Mouse (Mus musculus): ENCODE measurements around the gene Plekha3.
A peak's percentile ranks its signal among the peaks of the same experiment; 100 is the strongest.

Gene Plekha3

DNA sequence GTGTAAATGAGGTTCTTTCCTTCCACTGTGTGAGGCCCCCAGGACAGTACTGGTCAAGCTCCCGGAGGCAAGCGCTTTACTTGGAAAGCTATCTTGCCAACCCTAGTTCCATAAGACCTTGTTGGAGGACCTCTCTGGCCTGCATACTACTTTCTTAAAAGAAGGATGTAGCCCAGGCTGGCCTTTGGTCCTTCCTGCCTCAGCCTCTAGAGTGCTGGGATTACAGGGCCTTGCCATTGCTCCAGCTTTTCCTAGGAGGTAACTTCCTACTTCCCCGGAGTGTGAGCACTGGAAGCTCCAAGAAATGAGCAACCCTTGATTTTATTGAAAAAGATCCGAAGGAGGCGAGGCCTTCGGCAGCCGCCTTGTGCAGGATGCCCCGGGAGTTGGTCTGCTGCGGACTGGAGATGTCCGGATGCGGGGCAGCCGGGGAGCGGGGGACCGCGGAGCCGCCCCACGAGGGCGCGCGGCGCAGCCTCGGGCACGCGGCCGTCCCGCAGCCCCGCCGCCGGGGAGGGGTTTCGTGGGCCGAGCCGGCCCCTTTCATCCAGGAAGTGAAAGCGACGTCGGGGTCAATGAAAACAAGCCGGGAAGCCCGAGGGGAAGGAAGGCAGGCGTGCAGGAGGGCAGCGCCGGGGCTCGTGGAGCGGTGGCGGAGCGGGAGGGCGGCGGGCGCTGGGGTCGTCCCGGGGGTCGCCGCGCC lies at the start of gene Plekha3:
TSS of gene Plekha3 (plus strand) at position 557 of the 703 bp plus-strand sequence.
- peak; percentile 55 to 64 for DNase-seq (ENCODE audit: low spot score in 2 of 2)

DNA sequence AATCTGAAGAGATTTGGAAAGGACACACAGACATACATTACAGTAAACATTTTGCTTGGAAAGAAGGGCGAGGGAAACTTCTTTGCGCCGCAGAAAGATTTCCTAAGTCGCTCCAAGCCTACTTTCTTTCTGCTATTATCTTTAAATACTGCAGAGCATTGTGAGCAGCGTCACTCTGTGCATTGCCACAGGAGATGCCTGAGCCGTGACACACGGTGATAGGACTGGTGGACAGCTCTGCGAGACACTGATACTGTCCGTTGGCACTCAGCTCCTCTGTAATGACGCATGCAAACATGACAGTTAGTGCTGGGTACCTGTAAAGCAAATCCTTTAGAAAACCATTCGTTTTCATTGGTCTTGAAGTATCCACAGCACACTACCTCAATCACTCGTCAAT lies 44.8 kb upstream of the Plekha3 start:
- DNase-seq (ENCODE audit: low spot score in 2 of 2), result no peak

DNA sequence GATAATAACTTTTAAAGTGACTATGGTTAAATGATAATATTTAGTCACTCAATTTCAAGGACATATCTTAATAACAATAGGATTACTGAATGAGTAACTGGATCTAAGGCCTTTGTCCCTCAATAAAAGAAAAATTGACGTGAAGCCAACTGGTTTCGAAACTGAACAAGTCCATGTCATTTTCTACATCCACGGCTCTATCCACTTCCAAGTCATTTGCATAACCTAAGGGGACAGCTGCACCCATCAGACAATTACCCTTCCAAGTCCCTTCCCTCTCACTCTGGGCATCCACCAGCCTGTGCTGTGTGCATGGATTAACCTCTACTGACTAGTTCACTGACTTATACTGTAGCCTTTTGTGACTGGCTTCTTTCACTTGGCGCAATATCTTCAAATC lies 43.5 kb upstream of the Plekha3 start:
- no peak for DNase-seq (ENCODE audit: low spot score in 2 of 2)

DNA sequence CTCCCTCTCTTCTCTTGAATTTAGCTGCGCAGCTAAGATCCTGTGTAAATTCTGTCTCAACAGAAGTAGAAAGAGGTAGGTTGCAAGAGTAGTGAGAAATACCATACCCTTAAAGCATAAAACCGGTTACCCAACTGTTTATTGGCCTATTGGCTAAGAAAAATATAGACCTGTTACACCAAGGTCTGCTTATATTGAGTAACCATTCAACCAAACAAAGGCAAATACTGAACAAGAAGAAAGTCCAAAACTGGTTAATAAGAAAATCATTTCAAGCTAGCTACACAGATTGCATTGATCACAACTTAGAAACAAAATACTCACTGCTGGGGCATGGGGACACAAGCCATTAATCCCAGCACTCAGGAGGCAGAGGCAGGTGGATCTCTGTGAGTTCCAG lies 35.4 kb upstream of the Plekha3 start:
- no peak for DNase-seq (ENCODE audit: low spot score in 2 of 2)

DNA sequence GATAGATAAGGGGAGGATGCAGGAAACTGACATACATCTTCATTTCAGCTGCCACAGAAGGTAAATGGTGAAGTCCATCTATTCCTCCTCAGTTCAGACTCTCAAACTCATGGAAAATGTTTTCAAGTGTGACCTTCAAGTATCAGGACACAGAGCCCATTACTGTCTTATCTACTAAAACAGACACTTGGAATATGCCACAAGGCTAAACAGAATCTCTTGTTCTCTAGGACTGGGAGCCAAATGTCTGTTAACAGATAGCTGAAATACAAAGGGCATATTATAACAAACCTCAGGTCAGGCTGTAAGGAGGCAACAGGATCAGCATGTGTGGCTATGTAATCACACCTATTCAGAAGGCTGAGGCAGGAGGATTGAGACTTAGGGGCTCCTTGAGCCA lies 31.3 kb upstream of the Plekha3 start:
- no peak for DNase-seq (ENCODE audit: low spot score in 2 of 2)

DNA sequence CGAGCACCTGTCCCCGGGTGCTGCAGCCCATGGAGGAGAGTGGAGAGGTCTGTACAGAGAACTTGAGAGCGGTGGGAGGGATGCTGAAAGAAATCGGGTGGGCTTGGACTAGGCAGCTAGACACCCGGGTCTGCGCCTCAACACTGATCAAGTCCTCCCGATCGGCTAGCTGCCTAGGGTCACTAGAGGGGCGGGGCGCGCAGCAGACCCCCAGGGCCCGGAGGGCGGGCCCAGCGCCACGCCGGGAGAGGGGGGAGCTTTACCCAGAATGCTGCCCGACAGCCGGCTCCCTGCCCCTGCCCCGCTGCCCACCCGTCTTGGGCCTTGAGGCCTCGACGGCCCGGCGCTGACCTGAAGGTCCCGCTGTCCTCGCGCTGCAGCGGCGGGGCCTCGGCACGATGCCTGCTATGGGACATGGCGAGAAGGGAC lies 27.6 kb upstream of the Plekha3 start:
- DNase-seq (ENCODE audit: low spot score in 2 of 2), result peak in 1 of 2 experiments; percentile 15

DNA sequence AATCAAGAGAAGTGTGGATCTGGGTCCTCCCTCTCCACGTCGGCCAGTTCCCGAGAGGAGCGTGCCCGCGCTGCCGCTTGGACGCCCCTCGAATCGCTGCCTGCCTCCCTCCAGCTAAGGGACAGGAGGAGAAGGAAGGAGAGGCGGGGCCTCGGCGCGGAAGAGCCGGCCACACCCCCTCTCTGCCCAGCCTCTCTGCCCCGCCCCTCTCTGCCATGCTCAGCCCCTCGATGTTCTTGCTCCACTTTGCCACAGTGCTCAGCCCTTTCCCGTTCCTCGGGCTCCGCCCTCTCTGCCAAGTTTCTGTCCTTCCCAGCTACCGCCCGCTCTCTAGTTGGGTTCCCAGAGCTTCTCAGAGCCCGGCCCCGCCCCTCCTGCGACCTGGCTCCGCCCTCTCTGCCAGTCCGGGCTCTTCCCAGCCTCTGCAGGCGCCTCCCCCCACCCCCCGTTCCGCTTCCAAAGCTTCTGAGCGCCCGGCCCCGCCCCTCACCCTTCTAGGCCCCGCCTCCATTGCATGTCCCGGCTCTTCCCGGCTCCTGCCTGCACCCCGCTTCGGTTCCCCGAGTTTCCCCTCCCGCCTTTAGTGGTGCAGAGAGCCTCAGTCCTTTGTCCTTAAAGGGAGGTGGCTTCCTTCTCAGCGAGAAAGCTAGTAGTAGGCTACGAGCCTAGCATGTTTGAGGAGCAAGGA lies 27.1 kb upstream of the Plekha3 start, which contains the start of the genes Prkra and Pjvk:
TSS of gene Prkra (minus strand) at position 133 of the 688 bp plus-strand sequence.
TSS of gene Pjvk (plus strand) at position 594 of the 688 bp plus-strand sequence.
- peak; percentile 85 to 92 for DNase-seq (ENCODE audit: low spot score in 2 of 2)

DNA sequence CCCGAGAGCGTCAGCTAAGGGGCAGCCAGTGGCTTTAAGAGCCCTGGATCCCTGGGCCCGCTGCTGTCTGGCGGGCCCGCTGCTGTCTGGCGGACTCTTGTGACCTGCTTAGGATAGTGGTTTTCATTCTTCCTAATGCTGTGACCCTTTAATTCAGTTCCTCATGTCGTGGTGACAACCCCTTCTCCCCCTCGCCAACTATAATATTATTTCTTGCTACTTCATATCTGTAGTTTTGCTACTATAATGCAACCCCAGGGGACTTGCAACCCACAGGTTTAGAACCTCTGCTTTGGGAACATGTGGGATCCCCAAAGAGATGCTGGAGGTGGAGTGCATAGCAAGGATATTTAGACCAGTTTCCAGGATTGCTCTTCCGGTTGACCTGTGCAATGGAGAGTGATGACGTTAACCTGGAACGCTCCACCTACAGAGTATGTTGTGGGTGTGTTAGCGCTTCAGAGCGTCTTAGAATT lies 26.4 kb upstream of the Plekha3 start:
- no peak for DNase-seq (ENCODE audit: low spot score in 2 of 2)

DNA sequence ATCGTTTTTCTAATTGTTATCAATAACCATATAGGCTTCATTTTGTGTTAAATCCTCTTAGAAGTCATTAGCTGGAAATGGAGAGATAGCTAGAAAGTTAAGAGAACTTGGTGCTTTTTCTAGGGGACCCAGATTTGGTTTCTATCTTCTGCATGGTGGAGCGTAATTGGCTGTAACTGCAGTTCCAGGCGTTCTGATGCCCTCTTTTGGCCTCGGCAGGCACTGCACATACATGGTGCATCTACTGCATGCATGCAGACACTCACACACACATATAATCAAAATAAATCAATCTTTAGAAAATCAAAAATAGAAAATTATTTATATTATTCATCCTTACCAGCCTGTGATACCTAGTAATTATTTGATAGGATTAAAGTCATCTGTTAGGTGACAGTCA lies 22.0 kb upstream of the Plekha3 start:
- no peak for DNase-seq (ENCODE audit: low spot score in 2 of 2)

DNA sequence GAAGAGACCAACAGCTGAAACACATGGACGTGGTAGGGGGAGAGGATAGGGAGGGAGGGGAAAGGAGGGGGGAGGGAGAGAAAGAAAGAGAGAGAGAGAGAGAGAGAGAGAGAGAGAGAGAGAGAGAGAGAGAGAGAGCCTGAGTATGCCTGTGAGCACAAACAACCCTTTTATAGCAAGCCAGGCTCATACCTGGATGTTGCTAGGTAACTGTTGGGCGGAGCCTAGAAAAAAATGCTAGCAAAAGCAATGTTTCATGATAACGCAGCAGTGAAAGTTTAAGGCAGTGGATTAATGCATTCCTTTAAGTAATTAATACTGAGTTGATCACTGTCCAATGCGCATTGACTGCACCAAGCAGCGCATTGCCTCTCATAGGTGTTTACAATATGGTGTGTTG lies 20.4 kb upstream of the Plekha3 start:
- DNase-seq (ENCODE audit: low spot score in 2 of 2), result no peak

DNA sequence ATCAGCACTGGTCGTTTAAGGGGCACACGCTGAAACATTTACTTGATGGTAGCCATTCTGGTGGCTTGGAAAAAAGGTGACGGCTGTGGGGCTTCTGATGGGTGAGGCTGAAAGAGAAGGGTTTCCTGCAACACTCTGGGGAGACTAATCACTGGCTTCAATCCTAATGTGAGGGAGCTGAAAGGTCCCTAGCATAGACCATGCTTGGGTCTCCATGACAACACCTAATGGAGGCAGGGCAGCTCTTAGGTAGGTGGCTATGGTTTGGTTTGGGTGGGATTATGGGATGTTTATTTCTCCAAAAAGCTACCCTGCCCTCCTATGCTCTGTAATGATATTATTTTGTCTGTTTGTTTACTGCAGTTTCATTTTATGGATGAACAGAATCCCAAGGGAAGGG lies 19.6 kb upstream of the Plekha3 start:
- no peak for DNase-seq (ENCODE audit: low spot score in 2 of 2)

DNA sequence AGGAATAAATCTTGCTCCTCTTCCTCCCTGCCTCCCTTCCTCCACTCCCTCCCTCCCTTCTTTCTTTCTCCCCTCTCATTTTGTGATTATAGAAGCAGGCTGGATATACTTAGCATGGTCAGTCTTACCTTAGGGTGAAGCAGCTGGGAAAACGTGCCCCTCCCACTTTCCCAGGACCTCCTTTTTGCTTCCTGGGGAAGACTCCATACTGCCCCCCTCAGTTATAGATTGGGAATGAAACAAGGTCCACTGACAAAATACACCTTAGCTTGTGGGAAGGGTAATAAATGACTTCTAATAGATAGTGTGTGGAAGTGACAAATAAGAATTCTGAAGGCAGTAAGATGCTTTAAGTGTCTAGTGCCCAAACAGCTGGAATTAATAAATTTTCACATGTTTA lies 19.1 kb upstream of the Plekha3 start:
- no peak for DNase-seq (ENCODE audit: low spot score in 2 of 2)

DNA sequence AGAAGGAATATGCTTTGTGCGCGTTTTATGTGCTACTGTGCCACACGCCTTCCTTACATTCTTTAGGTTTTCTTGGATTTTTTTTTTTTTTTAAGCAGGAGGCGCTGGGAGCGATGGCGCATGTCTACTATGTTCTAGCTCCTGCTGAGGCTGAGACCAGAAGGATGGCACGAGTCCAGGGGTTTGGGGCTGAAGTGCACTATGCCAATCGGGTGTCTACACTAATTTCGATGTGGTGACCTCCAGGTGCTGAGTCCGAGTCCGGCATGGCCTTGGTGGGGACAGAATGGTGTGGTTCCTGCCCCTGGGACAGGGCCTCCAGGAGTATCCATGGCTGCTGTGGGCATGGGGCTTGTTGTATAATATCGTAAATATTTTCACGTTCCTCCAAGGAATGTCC lies 16.5 kb upstream of the Plekha3 start:
- no peak for DNase-seq (ENCODE audit: low spot score in 2 of 2)

DNA sequence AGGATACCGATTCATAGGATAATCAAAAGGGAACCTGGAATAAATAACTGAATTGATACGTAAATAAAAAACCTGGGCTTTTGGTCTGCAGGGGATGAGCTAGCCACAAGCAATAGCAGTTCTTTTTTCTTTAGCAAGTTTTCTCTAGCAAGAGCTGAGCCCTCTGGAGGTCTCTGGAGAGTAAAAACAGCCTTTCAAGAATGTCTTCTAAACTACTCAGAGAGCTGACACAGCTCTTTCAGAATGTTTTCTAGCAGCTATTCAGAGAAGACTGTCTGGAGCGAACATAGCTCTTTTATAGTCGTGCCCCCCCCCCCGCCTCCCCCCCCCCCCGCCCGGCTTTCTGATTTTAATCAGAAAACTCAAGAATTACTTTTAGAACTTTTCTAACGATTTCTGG lies 15.7 kb upstream of the Plekha3 start:
- DNase-seq (ENCODE audit: low spot score in 2 of 2), result no peak

DNA sequence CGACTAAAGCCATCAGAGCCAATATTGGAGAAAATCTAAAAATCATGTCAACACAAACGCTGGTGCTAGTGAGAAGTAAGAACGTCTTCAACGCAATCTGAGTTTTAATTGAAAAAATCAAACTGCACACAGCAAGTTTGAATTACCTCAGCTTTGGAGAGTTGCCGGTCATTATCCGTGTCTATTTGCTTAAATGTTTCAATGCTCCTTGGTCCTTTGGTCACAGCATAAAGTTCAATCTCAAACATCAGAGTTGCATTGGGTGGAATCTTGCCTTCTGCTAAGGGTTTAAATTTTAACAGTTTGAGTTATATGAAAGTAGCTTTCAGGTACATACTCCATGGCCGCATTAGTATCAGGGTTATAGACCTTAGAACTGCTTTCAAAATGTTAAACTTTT lies 9.6 kb upstream of the Plekha3 start:
- no peak for DNase-seq (ENCODE audit: low spot score in 2 of 2)

DNA sequence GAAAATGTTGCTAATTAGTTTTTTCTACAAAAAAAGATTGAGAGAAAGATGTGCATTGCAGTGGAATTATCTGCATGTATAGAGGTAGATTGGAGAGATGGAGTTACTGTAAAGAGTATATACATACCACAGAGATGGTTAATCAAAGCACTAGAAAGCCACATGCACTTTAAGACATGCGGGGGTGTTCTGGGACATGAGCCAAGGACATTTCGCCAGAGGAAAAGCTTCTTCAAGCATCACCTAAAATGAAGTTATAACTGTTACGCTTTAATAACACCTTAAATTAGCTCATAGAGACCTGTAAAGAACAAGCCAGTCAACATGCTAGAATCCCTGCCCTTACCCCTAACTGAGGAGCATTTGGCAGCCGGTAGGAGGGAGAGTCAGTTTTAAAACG lies 7.9 kb upstream of the Plekha3 start:
- DNase-seq (ENCODE audit: low spot score in 2 of 2), result no peak

DNA sequence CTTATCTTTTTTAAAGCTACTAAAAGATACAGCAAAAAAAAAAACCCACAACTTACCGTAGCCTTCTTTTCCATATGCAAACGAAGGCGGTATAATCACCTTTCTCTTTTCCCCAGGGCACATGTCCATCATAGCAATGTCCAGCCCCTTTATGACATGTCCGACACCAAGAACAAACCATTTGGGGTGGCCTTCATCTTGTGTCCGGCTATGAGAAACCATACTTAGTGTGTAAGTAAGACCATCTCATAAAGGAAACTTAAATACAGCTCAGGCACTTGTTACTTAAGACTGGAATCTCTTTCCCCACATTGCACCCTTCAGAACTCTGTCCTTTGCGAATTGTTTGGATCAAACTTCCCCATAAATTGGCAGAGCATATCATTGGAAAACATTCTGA lies 3.4 kb upstream of the Plekha3 start:
- DNase-seq (ENCODE audit: low spot score in 2 of 2), result no peak

DNA sequence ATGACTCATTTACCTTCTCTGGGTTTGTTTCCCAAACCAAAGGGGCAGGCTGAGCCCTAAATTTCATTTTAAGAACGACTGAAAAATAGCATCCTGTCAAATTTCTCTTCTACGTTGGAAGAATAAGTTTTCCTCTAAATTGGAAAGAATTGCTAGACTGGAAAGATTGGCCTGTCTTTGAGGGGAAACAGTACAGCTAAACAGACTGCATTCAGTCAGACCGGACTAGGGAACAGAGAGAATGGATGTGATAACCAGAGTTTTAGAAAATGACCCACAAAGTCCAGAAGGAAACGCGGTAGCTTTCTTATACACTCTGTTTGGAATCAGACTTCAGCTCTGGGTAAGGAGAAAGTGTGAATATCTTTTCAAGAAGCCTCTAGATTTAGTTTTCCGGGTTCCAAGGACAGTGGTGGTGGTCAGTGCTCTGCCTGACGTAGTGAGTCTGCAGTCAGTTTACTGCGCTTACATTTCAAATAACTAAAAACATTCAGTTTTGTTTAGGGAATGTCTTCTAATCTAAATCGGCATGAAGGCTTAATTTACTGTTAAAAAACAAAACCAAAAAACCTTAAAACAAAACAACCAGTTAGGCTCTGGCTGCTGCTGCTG lies 2.8 kb upstream of the Plekha3 start:
- no peak for DNase-seq (ENCODE audit: low spot score in 2 of 2)

DNA sequence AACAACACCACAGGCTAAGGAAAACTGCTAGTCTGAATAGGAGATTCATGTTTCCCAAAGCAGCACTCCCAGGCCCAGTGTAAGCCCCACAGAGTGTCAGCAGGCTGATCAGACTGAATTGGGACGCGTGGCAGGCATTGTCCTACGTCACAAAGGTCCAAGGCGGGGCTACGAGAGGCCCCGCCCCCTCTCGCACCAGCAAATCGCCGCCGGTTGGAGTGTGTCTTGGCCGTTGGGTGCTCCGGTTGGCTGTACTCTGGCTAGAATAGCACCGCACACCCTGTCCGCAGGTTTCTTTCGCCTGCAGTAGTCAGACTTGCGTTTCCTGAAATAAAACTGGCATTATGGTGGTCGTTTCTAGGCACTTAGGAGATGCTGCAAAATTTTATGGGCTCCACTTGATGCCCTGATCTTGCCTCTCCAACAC lies 2.1 kb upstream of the Plekha3 start, which contains the start of gene Fkbp7:
TSS of gene Fkbp7 (minus strand) at position 151 of the 427 bp plus-strand sequence.
- peak; percentile 73 to 89 for DNase-seq (ENCODE audit: low spot score in 2 of 2)

DNA sequence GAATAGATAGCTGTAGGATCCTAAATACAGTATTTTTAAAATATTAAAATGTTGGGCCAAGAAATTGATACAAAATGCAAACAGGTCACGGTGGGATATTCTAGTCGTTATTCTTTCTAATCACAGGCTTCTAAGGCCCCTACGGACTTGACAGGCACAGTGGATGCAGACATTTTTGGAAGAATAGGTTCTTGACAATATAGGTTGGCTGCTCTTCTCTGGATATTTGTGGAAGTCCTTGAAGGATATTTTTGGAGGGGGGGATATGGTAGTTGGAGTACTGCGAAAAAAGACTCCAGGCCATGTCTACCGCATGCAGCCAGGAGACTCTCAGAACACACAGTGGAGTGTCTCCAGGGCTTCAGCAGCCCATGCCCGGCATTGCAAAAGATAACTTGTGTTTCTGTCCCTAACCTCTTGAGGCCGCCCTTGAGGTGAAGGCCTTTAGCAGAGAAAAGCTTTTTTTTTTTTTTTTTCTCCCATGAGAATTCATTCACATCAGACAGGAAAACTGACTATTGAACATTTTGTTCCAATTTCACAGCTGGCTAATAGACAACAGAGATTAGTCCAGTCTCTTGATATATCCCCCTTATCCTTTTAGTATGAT lies 1.5 kb upstream of the Plekha3 start:
- DNase-seq (ENCODE audit: low spot score in 2 of 2), result peak; percentile 50 to 60

DNA sequence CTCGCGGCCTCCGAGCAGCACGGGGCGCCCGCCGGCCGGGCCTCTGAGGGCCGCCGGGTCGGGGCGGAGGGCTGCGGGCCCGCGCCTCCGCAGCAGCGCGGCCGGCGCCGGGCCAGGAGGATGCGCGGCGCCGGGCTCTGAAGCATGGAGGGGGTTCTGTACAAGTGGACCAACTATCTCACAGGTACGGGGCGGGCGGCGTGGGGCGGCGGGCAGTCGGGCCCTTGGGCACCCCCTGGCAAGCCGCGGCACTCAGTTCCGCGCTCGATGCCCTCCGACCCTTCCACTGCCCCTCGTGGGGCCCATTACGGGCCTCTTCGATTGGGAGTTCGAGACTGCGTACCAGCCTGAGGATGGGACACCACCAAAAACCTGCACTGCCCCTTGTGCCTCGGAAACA lies 370 bp downstream of the Plekha3 start:
- DNase-seq (ENCODE audit: low spot score in 2 of 2), result peak; percentile 16 to 20

DNA sequence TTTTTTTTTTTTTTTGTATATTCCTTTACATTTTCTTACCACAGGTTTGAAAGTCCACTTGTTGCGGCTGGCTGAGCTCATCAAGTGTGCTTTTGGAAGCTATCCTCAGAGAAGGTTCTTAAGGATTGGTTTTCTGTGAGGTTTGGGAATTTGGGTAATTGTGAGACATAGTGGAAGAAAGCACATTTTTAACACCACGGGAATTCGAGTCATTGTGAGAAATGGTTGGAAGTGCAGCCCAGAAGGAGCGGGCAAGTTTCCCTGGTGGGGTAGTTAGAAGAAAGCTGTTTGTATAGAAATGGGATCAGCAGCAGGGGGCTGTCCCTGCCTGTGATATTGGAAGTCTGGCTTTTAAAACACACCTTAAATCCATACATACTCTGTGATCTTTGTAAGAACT lies 868 bp downstream of the Plekha3 start:
- no peak for DNase-seq (ENCODE audit: low spot score in 2 of 2)

All from thymus, postnatal 10 days (tissue).